Mouse (Mus musculus) left cerebral cortex, postnatal 14 days (tissue): Measurements from ENCODE around the gene Akap5. TPM values are rescaled to one million over a fixed set of nuclear protein-coding genes. Genes with fewer than 3 reads are reported as not detected.

Experiments used
- DNase-seq, 2 experiments: peaks; one replicate each; pipeline ENCODE4 v3.0.0; 2021 to 2022; ENCODE audit warnings: low spot score in 2 of 2, mixed read lengths in 1 of 2
- intact Hi-C: fragments of 180-260 bp; cut with DNase I; formaldehyde crosslinking; loops from one replicate; pipeline ENCODE4 v1.15.1; 2025
- total RNA-seq, 2 experiments: library from RNA; stranded (reverse); gene quantifications; 2 replicates each; pipeline ENCODE4 v1.2.3; 2021

The Akap5 gene
- total RNA-seq, 2 experiments from 2014 or later, result 109 to 111 TPM

- intact Hi-C loops, result no loop called here
- DNase-seq, result peak; percentile 49 to 78
Observed at GRCm38 (mm10) chr12:76307964-76308363, 16.7 kb upstream of the Akap5 start.

- intact Hi-C loops, result no loop called here
Observed at GRCm38 (mm10) chr12:76308436-76308835, 16.3 kb upstream of the Akap5 start.

GRCm38 (mm10) chr12:76310007-76310406 is 14.7 kb upstream of the Akap5 start:
- intact Hi-C loops, result no loop called here
- DNase-seq, result no peak

More at GRCm38 (mm10) chr12:76308436-76308835, 16.3 kb upstream of the Akap5 start:
- no peak for DNase-seq

- intact Hi-C loops, result no loop called here
Observed at GRCm38 (mm10) chr12:76310633-76311032, 14.1 kb upstream of the Akap5 start.

GRCm38 (mm10) chr12:76311227-76311626 is 13.5 kb upstream of the Akap5 start:
- intact Hi-C loops, result no loop called here
- DNase-seq, result no peak

More at GRCm38 (mm10) chr12:76310633-76311032, 14.1 kb upstream of the Akap5 start:
- DNase-seq, result no peak

- no peak for DNase-seq
- intact Hi-C loops, result no loop called here
Observed at GRCm38 (mm10) chr12:76311951-76312350, 12.7 kb upstream of the Akap5 start.

GRCm38 (mm10) chr12:76318282-76319212 is 6.1 kb upstream of the Akap5 start:
- intact Hi-C loops, result no loop called here
- peak in 1 of 2 experiments; percentile 29 for DNase-seq

- DNase-seq, result peak; percentile 61 to 72
Observed at GRCm38 (mm10) chr12:76326437-76327220, 1.9 kb downstream of the Akap5 start.

GRCm38 (mm10) chr12:76328567-76329354 is 4.1 kb downstream of the Akap5 start:
- no peak for DNase-seq
- intact Hi-C loops, result no loop called here

More at GRCm38 (mm10) chr12:76326437-76327220, 1.9 kb downstream of the Akap5 start:
- intact Hi-C loops, result no loop called here

GRCm38 (mm10) chr12:76333688-76334087 is 9.0 kb downstream of the Akap5 start:
- no peak for DNase-seq
- intact Hi-C loops, result loop anchor here (5.0 to 10.0 kb wide), 3 partner anchors 41 to 549 kb away; no protein-coding TSS in a partner anchor

- intact Hi-C loops, result loop anchor here (5.0 to 10.0 kb wide), 2 partner anchors 138 to 551 kb away; no protein-coding TSS in a partner anchor
- no peak for DNase-seq
Observed at GRCm38 (mm10) chr12:76335641-76336040, 10.9 kb downstream of the Akap5 start.

GRCm38 (mm10) chr12:76336111-76336965 is 11.6 kb downstream of the Akap5 start:
- intact Hi-C loops, result loop anchor here (5.0 to 10.0 kb wide), 2 partner anchors 139 to 552 kb away; no protein-coding TSS in a partner anchor
- DNase-seq, result no peak

- DNase-seq, result peak; percentile 72 to 79
- intact Hi-C loops, result loop anchor here (2.0 kb wide), 1 partner anchor 74 kb away; no protein-coding TSS in a partner anchor
Observed at GRCm38 (mm10) chr12:76341080-76341479, 16.4 kb downstream of the Akap5 start.

- intact Hi-C loops, result no loop called here
- no peak for DNase-seq
Observed at GRCm38 (mm10) chr12:76345759-76346455, 21.2 kb downstream of the Akap5 start.

GRCm38 (mm10) chr12:76349680-76350220 is 25.1 kb downstream of the Akap5 start:
- no peak for DNase-seq
- intact Hi-C loops, result no loop called here

- intact Hi-C loops, result no loop called here
- DNase-seq, result no peak
Observed at GRCm38 (mm10) chr12:76360868-76361267, 36.2 kb downstream of the Akap5 start.
